Mouse (Mus musculus): ENCODE results near the gene Skap1. TPM values are rescaled to one million over a fixed set of nuclear protein-coding genes. Genes with fewer than 3 reads are reported as not detected.
"Not testable (repeated sequence)": the region's sequence is repeated elsewhere in the genome, so short reads cannot be mapped to it uniquely, and the experiment has no call there.

Skap1 gene
- total RNA-seq, 2 experiments from 2014 or later = 0.16 to 0.19 TPM

DNA sequence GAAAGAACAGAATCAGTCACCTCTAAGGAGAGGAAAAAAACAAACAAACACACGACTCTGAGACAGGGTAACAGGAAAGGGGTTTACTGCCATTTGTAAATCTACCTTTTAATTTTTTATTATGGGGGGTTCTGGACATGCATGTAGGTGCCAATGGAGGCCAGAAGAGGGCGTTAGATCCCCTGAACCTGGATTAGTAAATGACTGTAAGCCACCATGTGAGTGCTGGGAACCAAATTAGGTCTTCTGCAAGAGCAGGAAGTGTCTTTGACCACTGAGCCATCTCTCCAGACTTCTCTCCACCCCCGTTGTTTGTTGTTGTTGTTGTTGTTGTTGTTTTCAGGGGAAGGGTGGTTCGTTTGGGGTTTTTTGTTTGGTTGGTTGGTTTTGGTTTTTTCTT lies 293.0 kb downstream of the Skap1 start:
- no peak for DNase-seq

- no peak for DNase-seq
Observed at GRCm38 (mm10) chr11:96758402-96758801, 294.0 kb downstream of the Skap1 start.

DNA sequence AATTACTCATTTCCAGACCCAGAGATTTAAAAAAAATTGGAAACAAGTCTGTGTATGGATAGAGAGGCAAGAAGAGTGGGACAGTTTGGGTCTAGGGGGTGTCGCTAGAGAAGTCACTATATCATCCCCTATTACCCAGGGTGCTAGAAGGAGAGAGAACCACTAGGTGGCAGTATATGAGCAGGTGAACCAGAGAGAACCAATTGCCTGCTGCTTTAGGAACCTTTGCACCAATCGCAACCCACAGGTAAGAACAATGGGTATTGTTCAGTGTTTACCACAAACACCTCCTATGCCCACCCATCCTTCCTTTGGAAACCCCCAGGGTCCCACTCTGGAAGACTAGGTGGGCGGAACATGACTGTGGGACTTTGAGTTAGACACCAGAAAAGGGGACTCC lies 295.6 kb downstream of the Skap1 start:
- no peak for DNase-seq

DNA sequence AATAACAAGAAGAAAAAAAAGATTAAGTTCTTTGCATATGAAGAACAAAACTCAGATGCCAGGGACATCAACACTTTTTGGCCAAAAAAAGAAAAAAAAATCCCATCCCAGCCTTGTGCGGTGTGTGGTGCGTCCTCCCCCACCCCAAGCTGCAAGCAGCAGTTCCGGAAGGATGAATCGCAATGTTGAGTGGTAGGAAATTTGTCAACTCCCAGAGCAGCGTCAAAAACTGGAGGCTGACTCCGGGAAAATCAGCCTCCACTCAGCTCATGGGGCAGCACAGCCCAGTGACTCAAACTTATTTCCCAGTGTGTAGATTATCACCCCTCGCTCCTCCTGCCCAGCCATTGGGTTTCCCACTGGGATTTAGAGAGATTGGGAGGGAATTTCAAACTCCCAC lies 297.6 kb downstream of the Skap1 start:
- DNase-seq = no peak

DNA sequence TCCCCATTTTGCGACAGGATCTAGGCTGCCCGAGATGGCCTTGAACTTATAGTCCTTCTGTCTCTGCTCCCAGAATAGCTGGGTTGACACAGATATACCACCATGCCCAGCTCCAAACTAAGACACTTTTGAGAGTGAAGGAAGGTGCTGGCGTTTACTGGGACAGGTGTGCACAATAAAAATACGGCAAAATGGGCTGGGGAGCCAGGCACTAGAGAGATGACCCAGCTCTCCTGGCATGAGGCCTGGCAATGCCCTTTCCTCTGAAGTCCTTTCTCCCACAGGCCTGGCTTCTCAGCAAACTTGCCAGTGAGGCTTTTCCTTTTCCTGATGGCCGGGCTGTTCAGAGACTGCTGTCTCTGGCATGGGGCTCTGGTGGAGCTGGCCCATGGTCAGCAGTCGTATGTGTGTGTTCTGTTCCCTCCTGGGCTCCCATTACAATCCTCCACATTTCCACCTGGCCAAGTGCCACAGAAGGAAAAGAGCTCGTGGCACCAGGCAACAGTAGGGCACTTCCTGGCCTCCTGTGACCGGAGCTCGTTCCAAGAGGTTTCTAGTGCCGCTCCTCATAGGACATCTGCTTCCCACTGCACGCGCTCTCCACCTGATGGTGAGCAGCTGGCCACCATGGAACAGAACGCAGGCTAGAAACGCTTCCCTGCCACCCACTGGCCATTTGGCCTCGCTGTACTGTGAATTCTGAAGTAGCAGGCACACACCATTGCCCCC lies 298.5 kb downstream of the Skap1 start:
- DNase-seq = peak; percentile 22

- DNase-seq = no peak
Observed at GRCm38 (mm10) chr11:96764511-96765350, 300.3 kb downstream of the Skap1 start.

GRCm38 (mm10) chr11:96765645-96766044 lies 301.3 kb downstream of the Skap1 start:
- no peak for DNase-seq

GRCm38 (mm10) chr11:96766555-96766954 lies 302.2 kb downstream of the Skap1 start:
- DNase-seq = no peak

DNA sequence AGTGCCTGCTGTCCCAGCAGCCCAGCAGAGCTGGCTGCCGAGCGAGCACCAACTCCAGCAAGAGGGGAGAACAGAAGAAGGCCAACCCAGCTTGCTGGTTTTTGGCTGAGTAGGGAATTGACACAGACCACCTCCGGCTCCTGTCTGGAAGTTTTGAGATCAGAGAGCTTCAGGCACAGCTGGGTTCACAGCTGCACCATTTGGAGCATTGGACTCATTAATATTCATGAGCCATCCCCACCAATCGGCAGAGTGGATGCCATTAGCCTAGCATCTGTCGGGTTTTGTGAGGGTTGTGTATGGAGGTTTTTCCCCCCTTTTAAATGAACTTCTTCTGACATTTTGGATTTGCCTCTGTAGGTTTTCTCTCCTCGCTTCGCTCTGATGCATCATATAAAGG lies 302.7 kb downstream of the Skap1 start:
- no peak for DNase-seq

DNA sequence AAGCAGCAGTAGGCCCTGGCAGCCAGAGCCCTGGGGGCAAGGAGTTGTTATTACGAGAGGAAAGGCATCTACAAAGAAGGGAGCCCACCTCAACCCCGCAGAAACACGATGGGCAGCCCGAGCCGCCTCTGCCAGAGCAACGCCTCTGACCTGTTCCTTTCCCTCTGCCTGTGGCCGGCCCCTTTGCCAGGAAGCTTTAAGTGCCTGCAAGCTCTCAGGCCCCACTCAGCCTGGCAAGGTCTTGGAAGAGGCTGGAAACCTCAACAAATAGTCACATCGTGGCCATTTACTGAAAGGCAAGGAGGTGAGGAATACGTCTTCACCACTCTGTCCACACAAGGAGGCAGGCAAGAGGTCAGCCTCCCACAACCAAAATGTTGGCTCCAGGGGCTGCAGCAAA lies 303.8 kb downstream of the Skap1 start:
- DNase-seq = no peak

DNA sequence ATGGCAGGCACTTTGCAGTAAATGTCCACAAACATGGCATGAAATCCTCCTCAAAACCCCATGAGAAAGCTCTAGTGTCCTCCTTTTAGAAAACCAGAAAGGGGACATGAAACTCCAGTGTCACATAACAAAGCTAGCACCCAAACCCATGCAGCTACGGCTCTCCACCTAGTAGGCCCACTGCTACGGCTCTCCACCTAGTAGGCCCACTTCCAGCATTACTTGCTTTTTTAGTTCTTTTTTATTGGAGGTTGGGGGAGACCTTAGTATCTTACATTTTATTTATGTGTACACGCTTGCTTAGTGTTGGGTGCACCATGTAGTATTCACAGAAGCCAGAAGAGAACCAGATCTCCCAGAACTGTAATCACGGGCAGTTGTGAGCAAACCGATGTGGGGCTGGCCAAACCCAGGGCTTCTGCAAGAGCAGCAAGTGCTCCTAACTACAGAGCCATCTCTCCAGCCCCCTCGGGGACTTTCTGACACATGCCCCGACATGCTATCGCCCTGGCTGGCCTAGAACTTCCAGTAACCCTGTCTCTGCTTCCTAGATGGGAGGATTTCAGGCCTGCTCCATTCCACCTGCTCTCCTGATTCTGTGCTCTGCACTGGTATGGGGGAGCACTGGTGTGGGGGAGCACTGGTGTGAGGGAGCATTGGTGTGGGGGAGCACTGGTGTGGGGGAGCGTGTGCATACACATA lies 307.0 kb downstream of the Skap1 start:
- DNase-seq = no peak

DNA sequence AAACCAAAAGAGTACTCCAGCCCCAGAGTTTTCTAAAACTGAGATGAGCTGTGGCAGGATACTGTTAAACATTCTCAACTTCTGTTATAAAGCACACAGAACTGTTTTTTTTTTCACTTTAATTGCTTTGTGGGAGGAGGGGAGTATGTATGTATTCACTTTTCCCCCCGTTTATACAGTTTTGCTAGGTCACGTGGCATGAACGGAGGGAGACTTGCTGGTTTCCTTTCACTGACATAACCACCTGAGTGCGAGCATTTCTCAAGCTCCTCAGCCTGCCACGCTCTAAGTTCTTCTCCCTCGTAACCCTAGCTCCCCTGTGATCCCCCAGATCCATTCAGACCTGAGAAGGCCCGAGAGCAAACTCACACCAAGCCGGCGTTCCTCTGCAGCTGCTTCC lies 308.0 kb downstream of the Skap1 start:
- DNase-seq = no peak

DNA sequence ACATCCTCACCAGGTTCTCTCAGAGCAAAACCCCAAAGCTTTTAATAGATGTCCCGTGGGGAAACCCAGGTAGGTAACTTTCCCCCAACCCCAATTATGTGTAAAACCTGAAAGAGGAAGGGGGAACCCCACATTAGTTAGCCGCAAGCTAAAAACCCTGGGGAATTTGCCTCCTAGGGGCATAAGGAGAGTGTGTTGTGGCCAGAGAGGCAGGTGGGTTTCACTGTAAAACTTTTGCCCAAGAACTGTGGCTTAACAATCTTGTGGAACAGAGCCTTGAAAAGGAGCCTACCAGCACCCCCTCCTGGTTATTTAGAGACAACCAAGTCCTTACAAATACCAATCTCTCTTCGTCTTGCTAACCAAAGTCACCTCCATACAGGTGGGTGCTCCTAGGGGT lies 310.1 kb downstream of the Skap1 start:
- DNase-seq = no peak

- DNase-seq = no peak
Observed at GRCm38 (mm10) chr11:96775063-96775462, 310.7 kb downstream of the Skap1 start.

GRCm38 (mm10) chr11:96775665-96776064 lies 311.3 kb downstream of the Skap1 start:
- no peak for DNase-seq

DNA sequence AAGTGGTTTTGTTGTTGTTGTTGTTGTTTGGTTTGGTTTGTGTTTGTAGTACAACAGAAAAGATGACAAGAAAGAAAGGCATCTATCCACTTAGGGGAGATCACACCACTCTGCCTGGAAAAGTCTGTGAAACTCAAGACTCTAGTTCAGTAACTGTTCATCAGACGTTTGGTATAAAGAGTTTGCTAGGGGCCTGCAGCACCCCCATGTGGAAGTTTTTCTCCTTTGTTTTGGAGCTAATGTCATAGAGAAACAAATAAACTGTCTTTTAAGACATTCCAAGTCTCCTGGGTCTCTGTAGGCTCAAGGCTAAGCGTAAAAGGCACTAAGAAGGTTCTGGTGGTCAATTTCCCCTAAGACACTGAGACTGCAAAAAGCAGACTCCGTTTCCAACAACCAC lies 311.7 kb downstream of the Skap1 start:
- DNase-seq = no peak

DNA sequence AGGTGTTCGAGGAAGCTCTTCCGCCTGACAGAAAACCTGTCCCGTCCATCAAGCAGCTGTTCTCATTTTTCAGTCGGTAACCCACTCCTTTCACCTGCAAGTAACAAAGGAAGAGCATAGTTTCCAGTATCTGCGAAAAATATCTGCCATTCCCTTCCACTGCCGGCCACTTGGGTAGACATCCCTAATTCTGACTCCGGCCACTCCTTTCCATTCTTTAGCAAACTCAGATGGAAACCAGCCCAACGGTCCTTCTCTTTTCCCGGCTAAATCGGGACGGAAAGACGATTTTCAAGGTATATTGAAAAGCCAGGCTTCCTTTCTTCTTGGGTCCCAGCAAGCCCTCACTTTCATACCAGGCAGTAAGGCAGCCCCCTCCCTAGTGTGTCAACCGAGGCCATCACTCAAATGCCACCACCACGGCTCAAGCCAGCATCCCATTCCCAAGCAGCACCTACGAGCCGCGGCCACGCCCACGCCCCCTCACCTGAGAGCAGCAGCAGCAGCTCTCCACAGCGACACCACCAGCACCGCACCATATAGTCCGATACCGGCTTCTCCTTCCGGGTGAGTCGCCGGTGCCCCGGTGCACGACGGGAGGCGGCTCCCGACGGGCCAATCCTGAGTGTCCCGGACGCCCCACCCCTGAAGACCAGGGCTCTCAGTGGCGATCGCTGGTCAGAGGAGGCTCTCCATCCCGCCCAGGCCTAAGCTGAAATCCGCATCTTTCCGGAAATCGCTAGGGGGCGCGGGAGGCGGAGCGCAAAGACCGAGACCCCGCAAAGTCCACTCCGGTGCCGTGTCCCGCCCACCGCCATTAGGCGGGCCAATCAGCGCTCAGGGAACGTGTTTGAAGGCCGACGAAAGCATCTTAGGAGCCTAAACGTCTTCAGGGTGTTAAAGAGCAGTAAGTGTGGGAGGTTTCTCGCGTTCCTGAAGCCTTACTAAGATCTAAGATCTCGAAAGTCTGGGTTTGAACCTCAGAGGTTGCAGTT lies 312.9 kb downstream of the Skap1 start, which contains the start of gene Snx11:
Gene Snx11, minus strand, starts transcription at position 592 of the 995 bp plus-strand sequence.
- DNase-seq = peak; percentile 99

DNA sequence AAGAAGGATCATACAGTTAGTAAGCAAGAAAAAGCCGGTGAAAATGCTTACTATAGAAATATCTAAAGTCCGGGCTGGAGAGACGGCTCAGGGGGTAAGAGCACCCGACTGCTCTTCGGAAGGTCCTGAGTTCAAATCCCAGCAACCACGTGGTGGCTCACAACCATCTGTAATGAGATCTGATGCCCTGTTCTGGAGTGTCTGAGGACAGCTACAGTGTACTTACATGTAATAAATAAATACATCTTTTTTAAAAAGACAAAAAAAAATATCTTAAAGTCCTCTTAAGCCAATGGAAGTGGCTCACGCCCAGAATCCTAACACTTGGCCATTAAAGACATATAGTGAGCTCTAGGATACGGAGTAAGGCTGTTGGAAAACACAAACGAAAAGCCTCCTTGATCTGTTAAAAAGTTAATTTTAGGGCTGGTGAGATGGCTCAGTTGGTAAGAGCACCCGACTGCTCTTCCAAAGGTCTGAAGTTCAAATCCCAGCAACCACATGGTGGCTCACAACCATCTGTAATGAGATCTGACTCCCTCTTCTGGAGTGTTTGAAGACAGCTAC lies 313.8 kb downstream of the Skap1 start:
- not testable (repeated sequence) for DNase-seq

DNA sequence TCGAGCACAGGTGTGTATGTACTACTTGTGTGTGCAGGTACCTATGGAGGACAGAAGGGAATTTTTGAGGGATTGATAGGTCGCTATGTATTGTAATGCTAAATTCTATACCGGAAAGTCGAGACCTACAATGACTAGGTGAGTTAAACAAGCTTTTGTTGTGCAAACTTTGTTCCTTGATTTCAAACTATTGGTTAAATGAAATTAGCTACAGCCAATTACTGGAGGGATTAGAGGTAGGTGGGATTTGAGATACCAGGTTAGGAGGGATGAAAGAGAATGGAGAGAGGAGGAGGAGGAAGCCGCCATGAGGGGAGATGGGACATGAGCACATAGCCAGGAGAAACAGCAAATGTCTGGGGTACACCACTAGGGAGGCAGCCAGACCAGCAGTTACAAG lies 315.9 kb downstream of the Skap1 start:
- no peak for DNase-seq

- no peak for DNase-seq
Observed at GRCm38 (mm10) chr11:96781425-96781824, 317.0 kb downstream of the Skap1 start.

DNA sequence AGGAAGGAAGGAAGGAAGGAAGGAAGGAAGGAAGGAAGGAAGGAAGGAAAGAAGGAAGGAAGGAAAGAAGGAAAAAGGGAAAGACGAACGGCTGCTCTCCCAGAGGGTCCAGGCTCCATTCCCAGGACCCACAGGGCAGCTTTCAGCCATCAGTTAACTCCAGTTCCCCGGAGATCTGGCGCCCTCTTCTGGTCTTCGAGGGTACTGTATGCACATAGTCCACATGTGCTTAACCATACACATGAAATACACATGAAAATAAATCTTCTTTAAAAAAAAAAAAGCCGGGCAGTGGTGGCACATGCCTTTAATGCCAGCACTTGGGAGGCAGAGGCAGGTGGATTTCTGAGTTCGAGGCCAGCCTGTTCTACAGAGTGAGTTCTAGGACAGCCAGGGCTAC lies 320.5 kb downstream of the Skap1 start:
- DNase-seq = peak; percentile 79
